Mouse (Mus musculus) limb, embryonic 11.5 days (tissue): Measurements from ENCODE around the gene Col23a1. TPM values are rescaled to one million over a fixed set of nuclear protein-coding genes. Genes with fewer than 3 reads are reported as not detected.

ENCODE experiments used
- ATAC-seq: fragments of 200-750 bp; cut with Nextera tagmentation; 2 replicates; pipeline ENCODE4 v1.8.0; 2017; ENCODE audit warnings: low read depth; ENCODE audit not compliant: insufficient number of reproducible peaks, low FRiP score, low TSS enrichment
- DNase-seq: peaks from one replicate; pipeline ENCODE4 v3.0.0-alpha.2; 2015; ENCODE audit warnings: low spot score
- H3K27ac ChIP-seq: fragments of 300-500 bp; sonication (generic); replicated peaks from 2 replicates; pipeline ENCODE4 v1.5.1; 2014; ENCODE audit warnings: low read depth, mild to moderate bottlenecking, low read length
- H3K27me3 ChIP-seq: fragments of 300-500 bp; sonication (generic); 2 replicates; pipeline ENCODE4 v1.6.1; 2014; ENCODE audit warnings: mild to moderate bottlenecking, low read length, mixed read lengths; ENCODE audit not compliant: control insufficient read depth, insufficient read depth
- H3K36me3 ChIP-seq: fragments of 300-500 bp; sonication (generic); 2 replicates; pipeline ENCODE4 v1.6.1; 2014; ENCODE audit warnings: mild to moderate bottlenecking, low read length, moderate library complexity, mixed read lengths; ENCODE audit not compliant: control insufficient read depth, insufficient read depth
- H3K4me1 ChIP-seq: fragments of 300-500 bp; sonication (generic); 2 replicates; pipeline ENCODE4 v1.6.1; 2014; ENCODE audit warnings: low read length, mixed read lengths; ENCODE audit not compliant: control insufficient read depth, insufficient read depth
- H3K4me2 ChIP-seq: fragments of 300-500 bp; sonication (generic); 2 replicates; pipeline ENCODE4 v1.6.1; 2014; ENCODE audit warnings: low read depth, mild to moderate bottlenecking, moderate library complexity; ENCODE audit not compliant: severe bottlenecking
- H3K4me3 ChIP-seq: fragments of 300-500 bp; sonication (generic); 2 replicates; pipeline ENCODE4 v1.5.1; 2014; ENCODE audit warnings: low read depth, low read length
- H3K9ac ChIP-seq: fragments of 300-500 bp; sonication (generic); 2 replicates; pipeline ENCODE4 v1.6.1; 2014; ENCODE audit warnings: mild to moderate bottlenecking, low read length
- H3K9me3 ChIP-seq: fragments of 300-500 bp; sonication (generic); 2 replicates; pipeline ENCODE4 v1.6.1; 2016; ENCODE audit warnings: low read length; ENCODE audit not compliant: control insufficient read depth
- WGBS: fragments of 180-500 bp; shearing (Covaris S2); extraction: QIAGEN DNeasy Blood & Tissue Kit; methylation state at CpG from one replicate; pipeline ENCODE4 v1.1.7; 2014; 5-methylcytosine and 5-hydroxymethylcytosine counted together
- polyA plus RNA-seq: library from polyadenylated mRNA; unstranded; fragments of >200 nt; fragmentation: Nextera tagmentation; extraction: Ambion mirVana; gene quantifications from 2 replicates; pipeline ENCODE4 v1.2.1, GENCODE M21; 2014

The Col23a1 gene
- polyA plus RNA-seq, 1 experiment from 2014 or later = 21.1 TPM

DNA sequence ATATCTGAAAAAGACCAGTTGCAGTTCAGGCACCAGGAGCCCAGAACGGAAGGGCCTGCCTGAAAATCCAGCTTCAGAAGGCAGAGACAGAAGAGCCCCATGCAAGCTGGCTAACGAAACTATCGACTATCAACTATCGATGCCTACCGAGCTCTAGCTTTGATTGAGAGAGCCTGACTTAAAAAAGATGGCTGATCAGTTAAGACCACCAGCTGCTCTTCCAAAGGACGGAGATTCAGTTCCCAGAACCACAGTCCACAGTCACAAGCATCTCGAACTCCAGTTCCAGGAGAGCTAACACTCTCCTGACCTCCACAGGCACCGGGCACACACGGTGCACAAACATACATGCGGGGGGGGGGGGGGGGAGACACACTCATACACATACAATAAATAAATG, 264.9 kb downstream of the Col23a1 start:
- no peak overlapping the region for H3K4me2 ChIP-seq
- no peaks in the 10 kb centered on the region for H3K9me3 ChIP-seq
- H3K4me1 ChIP-seq = no peaks in the 10 kb centered on the region
- H3K27ac ChIP-seq = no peak overlapping the region
- DNase-seq = no peak
- no peaks in the 10 kb centered on the region for H3K36me3 ChIP-seq
- H3K9ac ChIP-seq = no peak overlapping the region
- no peaks in the 10 kb centered on the region for H3K27me3 ChIP-seq
- no peak overlapping the region for H3K4me3 ChIP-seq
- ATAC-seq = no peak
- WGBS = 70% methylated on average over 9 of the region's 10 CpGs

DNA sequence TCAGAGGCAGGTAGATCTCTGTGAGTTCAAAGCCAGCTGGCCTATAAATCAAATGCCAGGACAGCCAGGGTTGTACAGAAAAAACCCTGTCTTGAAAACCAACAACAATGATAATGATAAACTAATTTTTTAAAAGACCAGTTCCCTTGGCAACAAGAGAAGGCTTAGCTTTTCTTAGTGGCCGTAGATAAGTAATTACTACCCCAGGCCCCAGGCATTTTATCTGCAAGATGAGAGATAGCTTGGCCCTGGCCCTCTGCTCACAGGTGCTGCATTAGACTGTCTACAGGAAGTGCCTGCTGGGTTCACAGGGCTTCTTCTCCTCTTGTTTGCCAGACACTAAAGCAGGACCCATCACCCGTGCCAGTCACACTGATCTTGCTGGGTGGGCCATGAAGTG, 265.3 kb downstream of the Col23a1 start:
- DNase-seq = no peak
- no peaks in the 10 kb centered on the region for H3K36me3 ChIP-seq
- ATAC-seq = no peak
- H3K4me2 ChIP-seq = no peak overlapping the region
- H3K27ac ChIP-seq = no peak overlapping the region
- no peaks in the 10 kb centered on the region for H3K4me1 ChIP-seq
- WGBS = 48% methylated on average over 2 of the region's 2 CpGs
- no peak overlapping the region for H3K9ac ChIP-seq
- no peaks in the 10 kb centered on the region for H3K27me3 ChIP-seq
- no peak overlapping the region for H3K4me3 ChIP-seq
- no peaks in the 10 kb centered on the region for H3K9me3 ChIP-seq

DNA sequence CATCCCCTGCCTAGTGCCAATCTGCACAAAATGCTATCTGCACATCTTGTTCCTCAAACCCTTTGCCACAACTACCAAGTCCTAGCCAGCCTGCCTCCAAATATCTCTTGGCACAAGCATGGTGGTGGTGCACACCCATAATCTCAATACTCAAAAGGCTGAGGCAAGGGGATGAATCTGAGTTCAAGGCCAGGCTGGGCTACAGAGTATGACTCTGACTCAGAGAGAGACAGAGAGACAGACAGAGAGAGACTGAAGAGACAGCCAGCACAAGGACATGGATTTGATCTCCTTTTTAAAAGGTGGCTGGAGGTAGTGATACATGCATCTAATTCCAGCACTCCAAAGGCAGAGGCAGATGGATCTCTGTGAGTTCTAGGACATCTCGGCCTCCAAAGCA, 273.6 kb downstream of the Col23a1 start:
- ATAC-seq (no peak), DNase-seq (no peak)
- H3K27me3 ChIP-seq = no peaks in the 10 kb centered on the region
- no peaks in the 10 kb centered on the region for H3K9me3 ChIP-seq
- no peak overlapping the region for H3K4me3 ChIP-seq
- H3K4me1 ChIP-seq = no peaks in the 10 kb centered on the region
- no peak overlapping the region for H3K9ac ChIP-seq
- no peaks in the 10 kb centered on the region for H3K36me3 ChIP-seq
- WGBS = 91% methylated on average over 1 of the region's 1 CpGs
- H3K27ac ChIP-seq = no peak overlapping the region
- H3K4me2 ChIP-seq = no peak overlapping the region

DNA sequence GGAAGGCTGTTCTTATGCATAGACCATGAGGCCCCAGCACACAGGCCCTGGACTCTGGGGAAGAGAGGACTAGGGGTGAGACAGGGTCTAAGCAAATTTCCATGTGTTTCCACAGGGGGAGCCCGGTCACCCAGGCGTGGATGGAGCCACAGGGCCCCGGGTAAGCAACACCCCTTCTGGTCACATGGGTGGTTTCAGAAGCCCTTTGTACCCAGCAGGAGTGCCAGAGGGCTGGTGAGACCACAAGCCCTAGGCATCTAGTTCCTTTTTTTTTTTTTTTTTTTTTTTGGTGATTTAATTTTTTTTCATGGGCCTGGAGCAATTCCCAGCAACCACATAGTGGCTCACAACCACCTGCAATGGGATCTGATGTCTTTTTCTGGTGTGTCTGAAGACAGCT, 275.3 kb downstream of the Col23a1 start:
- no peaks in the 10 kb centered on the region for H3K36me3 ChIP-seq
- no peak overlapping the region for H3K27ac ChIP-seq
- H3K27me3 ChIP-seq = no peaks in the 10 kb centered on the region
- no peaks in the 10 kb centered on the region for H3K9me3 ChIP-seq
- no peak overlapping the region for H3K4me2 ChIP-seq
- 29% methylated on average over 3 of the region's 3 CpGs for WGBS
- no peaks in the 10 kb centered on the region for H3K4me1 ChIP-seq
- ATAC-seq (no peak), DNase-seq (no peak)
- H3K4me3 ChIP-seq = no peak overlapping the region
- no peak overlapping the region for H3K9ac ChIP-seq

DNA sequence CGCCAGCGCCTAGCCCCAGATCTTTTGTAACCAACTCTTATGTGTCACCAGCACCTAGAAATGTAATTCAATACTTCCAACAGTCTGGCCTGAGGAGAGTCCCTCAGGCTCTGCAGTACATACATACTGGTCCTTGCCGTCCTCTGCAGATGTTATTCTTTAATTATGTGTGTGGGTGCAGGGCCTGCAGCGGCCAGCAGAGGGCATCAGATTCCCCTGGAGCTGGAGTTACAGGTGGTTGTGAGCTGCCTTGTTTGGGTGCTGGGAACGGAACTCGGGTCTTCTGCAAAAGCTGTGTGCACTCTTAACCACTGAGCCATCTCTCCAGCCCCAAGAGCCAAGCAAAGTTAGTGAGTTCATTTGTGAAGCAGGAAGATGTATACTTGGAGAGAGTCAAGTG, 276.2 kb downstream of the Col23a1 start:
- DNase-seq (no peak), ATAC-seq (no peak)
- H3K9ac ChIP-seq = no peak overlapping the region
- H3K4me1 ChIP-seq = no peaks in the 10 kb centered on the region
- no peaks in the 10 kb centered on the region for H3K27me3 ChIP-seq
- no peaks in the 10 kb centered on the region for H3K36me3 ChIP-seq
- H3K9me3 ChIP-seq = no peaks in the 10 kb centered on the region
- H3K27ac ChIP-seq = no peak overlapping the region
- H3K4me2 ChIP-seq = no peak overlapping the region
- no peak overlapping the region for H3K4me3 ChIP-seq
- 88% methylated on average over 6 of the region's 6 CpGs for WGBS

DNA sequence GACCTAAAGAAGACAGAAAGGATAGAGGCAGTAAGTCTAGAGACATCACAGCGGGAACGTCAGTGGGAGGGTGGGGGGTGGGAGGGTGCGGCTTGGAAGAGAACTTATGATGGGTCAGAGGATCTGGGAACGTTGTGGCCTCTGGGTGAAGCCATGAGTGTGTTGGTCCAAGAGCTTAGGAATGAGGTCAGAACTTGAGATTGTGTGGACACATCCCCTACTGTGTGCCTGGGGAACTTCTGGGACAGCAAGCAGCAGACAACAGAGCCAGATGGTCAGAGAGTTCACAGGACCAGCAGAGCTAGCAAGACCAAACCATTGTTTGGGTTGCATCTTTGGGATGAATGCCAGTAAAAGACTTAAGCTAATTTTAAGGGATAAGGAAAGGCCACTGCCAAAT, 279.1 kb downstream of the Col23a1 start:
- H3K4me2 ChIP-seq = no peak overlapping the region

DNA sequence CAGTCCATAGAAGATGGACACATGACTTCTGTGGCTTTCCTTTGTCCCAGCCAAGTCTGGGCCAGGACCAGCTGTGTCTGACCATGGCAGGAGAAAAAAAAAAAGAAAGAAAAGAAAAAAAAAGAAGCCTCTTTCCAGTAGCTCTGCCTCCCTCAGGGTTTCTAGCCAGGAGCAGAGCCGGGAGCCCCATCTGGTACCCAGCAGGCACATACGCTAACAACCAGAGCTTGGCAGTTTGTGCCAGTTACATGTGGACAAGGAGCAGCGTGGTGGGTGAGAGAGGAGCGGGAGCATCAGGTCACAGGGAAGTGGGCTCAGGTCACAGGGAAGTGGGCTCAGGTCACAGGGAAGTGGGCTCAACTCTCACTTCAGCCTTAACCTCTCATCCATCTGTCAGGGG, 286.7 kb downstream of the Col23a1 start:
- DNase-seq (no peak), ATAC-seq (no peak)
- H3K4me1 ChIP-seq = no peaks in the 10 kb centered on the region
- H3K4me3 ChIP-seq = no peak overlapping the region
- no peaks in the 10 kb centered on the region for H3K27me3 ChIP-seq
- no peak overlapping the region for H3K9ac ChIP-seq
- WGBS = 82% methylated on average over 4 of the region's 4 CpGs
- no peak overlapping the region for H3K27ac ChIP-seq
- H3K4me2 ChIP-seq = no peak overlapping the region
- H3K9me3 ChIP-seq = no peaks in the 10 kb centered on the region
- no peaks in the 10 kb centered on the region for H3K36me3 ChIP-seq

More for the DNA sequence above, 279.1 kb downstream of the Col23a1 start:
- ATAC-seq (no peak), DNase-seq (no peak)
- Histone ChIP-seq H3K4me3 (no peak overlapping the region), H3K4me1 (no peaks in the 10 kb centered on the region), H3K9ac (no peak overlapping the region), H3K36me3 (no peaks in the 10 kb centered on the region), H3K9me3 (no peaks in the 10 kb centered on the region), H3K27me3 (no peaks in the 10 kb centered on the region), H3K27ac (no peak overlapping the region)
- 90% methylated on average over 4 of the region's 4 CpGs for WGBS

DNA sequence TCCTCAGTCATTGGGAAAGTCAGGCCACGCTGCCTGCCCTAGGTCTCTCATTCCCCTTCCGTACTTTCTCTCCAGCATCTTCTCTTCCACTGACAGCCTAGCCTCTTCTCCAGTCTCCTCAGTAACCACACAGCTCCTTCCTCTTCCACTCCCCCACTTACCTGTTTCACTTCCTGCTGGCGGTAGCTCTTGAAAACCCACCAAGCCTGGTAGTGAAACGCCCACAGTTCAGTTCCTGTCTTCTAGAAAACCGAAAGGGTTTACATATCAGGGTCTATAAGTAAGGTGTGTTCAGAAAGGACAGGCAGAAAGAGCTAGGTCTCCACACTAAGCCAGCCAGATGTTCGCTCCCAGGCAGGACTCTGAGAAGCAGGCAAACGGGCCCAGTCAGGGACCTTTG, 287.9 kb downstream of the Col23a1 start:
- H3K4me3 ChIP-seq = no peak overlapping the region
- WGBS = 87% methylated on average over 7 of the region's 7 CpGs
- H3K36me3 ChIP-seq = no peaks in the 10 kb centered on the region
- no peak overlapping the region for H3K4me2 ChIP-seq
- ATAC-seq (no peak), DNase-seq (no peak)
- H3K27ac ChIP-seq = no peak overlapping the region
- H3K4me1 ChIP-seq = no peaks in the 10 kb centered on the region
- H3K9me3 ChIP-seq = no peaks in the 10 kb centered on the region
- no peaks in the 10 kb centered on the region for H3K27me3 ChIP-seq
- H3K9ac ChIP-seq = no peak overlapping the region

DNA sequence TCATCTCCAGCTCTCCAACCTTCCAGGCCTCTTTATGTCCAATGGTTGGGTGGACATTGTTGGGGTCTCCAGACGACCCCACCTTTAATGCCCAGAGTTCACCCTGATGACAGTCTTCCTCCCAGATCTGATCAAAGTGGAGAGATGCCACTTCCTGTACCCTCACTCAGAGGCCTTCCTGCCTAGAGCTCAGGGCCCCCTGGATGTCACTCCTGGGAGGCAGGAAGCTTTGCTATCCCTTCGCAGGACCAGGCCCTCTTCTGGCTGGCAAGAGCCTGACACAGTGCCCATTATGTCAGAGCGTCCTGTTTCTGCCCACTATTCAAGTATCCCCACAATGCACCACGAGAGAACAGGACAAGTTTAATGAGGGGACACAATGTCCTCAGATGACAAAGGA, 289.3 kb downstream of the Col23a1 start:
- Histone ChIP-seq H3K9me3 (no peaks in the 10 kb centered on the region), H3K4me2 (no peak overlapping the region), H3K27ac (no peak overlapping the region), H3K9ac (no peak overlapping the region), H3K27me3 (no peaks in the 10 kb centered on the region), H3K4me1 (peaks cover 3% of the 10 kb centered on the region), H3K36me3 (no peaks in the 10 kb centered on the region), H3K4me3 (no peak overlapping the region)
- no peak for ATAC-seq
- DNase-seq = no peak
- WGBS = 74% methylated on average over 4 of the region's 4 CpGs
